Mouse (Mus musculus) spleen, postnatal 10 days (tissue): ENCODE measurements around the gene 4930486L24Rik.
"Not testable (repeated sequence)": the region's sequence is repeated elsewhere in the genome, so short reads cannot be mapped to it uniquely, and the experiment has no call there.

ENCODE experiments used
- DNase-seq, 2 experiments: peaks; one replicate each; pipeline ENCODE4 v3.0.0; 2021 to 2022; ENCODE audit warnings: low spot score in 2 of 2

Gene 4930486L24Rik

GRCm38 (mm10) chr13:60864281-60864680, at the start of gene 4930486L24Rik:
TSS of gene 4930486L24Rik (minus strand) at chr13:60864475.
- no peak for DNase-seq

- not testable (repeated sequence) for DNase-seq
Measured at GRCm38 (mm10) chr13:60904780-60905179, 40.5 kb upstream of the 4930486L24Rik start, which contains the start of gene Tpbpb. TSS of gene Tpbpb (minus strand) at chr13:60904880.

GRCm38 (mm10) chr13:60897328-60897727, 33.1 kb upstream of the 4930486L24Rik start, which contains the start of gene Ctla2b:
TSS of gene Ctla2b (minus strand) at chr13:60897447.
- DNase-seq: peak in 1 of 2 experiments; percentile 18

- not testable (repeated sequence) for DNase-seq
Measured at GRCm38 (mm10) chr13:60896794-60897193, 32.5 kb upstream of the 4930486L24Rik start, which contains the start of gene Gm49392. TSS of gene Gm49392 (minus strand) at chr13:60896894.

GRCm38 (mm10) chr13:60895406-60896160, 31.3 kb upstream of the 4930486L24Rik start:
- DNase-seq: no peak

GRCm38 (mm10) chr13:60892301-60892700, 28.0 kb upstream of the 4930486L24Rik start:
- no peak for DNase-seq

- no peak for DNase-seq
Measured at GRCm38 (mm10) chr13:60848241-60849120, 15.8 kb downstream of the 4930486L24Rik start.

- DNase-seq: no peak
Measured at GRCm38 (mm10) chr13:60843153-60843552, 21.1 kb downstream of the 4930486L24Rik start.

GRCm38 (mm10) chr13:60842703-60843102, 21.6 kb downstream of the 4930486L24Rik start:
- no peak for DNase-seq

- no peak for DNase-seq
Measured at GRCm38 (mm10) chr13:60839353-60839902, 24.8 kb downstream of the 4930486L24Rik start.

GRCm38 (mm10) chr13:60826052-60826451, 38.2 kb downstream of the 4930486L24Rik start:
- peak in 1 of 2 experiments; percentile 35 for DNase-seq

- no peak for DNase-seq
Measured at GRCm38 (mm10) chr13:60820486-60821175, 43.6 kb downstream of the 4930486L24Rik start.

- peak in 1 of 2 experiments; percentile 30 for DNase-seq
Measured at GRCm38 (mm10) chr13:60819469-60819868, 44.8 kb downstream of the 4930486L24Rik start.

- DNase-seq: no peak
Measured at GRCm38 (mm10) chr13:60813722-60814121, 50.6 kb downstream of the 4930486L24Rik start.

GRCm38 (mm10) chr13:60812768-60813167, 51.5 kb downstream of the 4930486L24Rik start:
- DNase-seq: no peak

- no peak for DNase-seq
Measured at GRCm38 (mm10) chr13:60809690-60810089, 54.6 kb downstream of the 4930486L24Rik start.

GRCm38 (mm10) chr13:60802749-60803148, 61.5 kb downstream of the 4930486L24Rik start, which contains the start of gene Ctsll3:
TSS of gene Ctsll3 (minus strand) at chr13:60802849.
- DNase-seq: no peak
